In genomic region chr4:54624024-54624873, GRCm38 (mm10) we compare ENCODE assay signal across 16 mouse cellular contexts.
DNase-seq lines count a peak whose midpoint lies in the region; ATAC-seq and TF ChIP-seq lines count a peak whose summit lies in the region.
"Had no signal": no experiment of that assay in that cellular context is flagged by ENCODE, and none has a peak within 500 bp of the region (broad histone marks: within the 10 kb centered on the region; RNA-seq: fewer than 3 reads in every experiment).

No protein-coding gene starts in this region.

- no peak for TF ChIP-seq POLR2A in kidney, adult 2 months (IDR thresholded peaks at IDR 0.05; ENCODE audit: low read depth, low read length)

- no peaks in the 10 kb centered on the region for H3K27me3 ChIP-seq in neural tube, embryonic 11.5 days (ENCODE audit: control insufficient read depth, insufficient read depth, low read length)
- no peaks in the 10 kb centered on the region for H3K27me3 ChIP-seq in forebrain, embryonic 15.5 days
- no peaks in the 10 kb centered on the region for H3K27me3 ChIP-seq in midbrain, embryonic 14.5 days (ENCODE audit: control insufficient read depth, insufficient read depth, low read length)
- H3K27me3 ChIP-seq in kidney, adult 2 months (replicated peaks; ENCODE audit: control insufficient read depth, insufficient read depth, low read length) = no peaks in the 10 kb centered on the region
- H3K27me3 ChIP-seq: liver, embryonic 12.5 days; lung, embryonic 15.5 days; stomach, embryonic 15.5 days had no signal

- no peaks in the 10 kb centered on the region for H3K4me1 ChIP-seq in neural tube, embryonic 11.5 days (ENCODE audit: control insufficient read depth, insufficient read depth, low read length)
- H3K4me1 ChIP-seq in forebrain, embryonic 15.5 days = peaks cover 12% of the 10 kb centered on the region; the same call in 1 of the 2 replicates
- no peaks in the 10 kb centered on the region for H3K4me1 ChIP-seq in midbrain, embryonic 14.5 days (ENCODE audit: control insufficient read depth, insufficient read depth, low read length)
- H3K4me1 ChIP-seq in kidney, adult 2 months (ENCODE audit: control insufficient read depth, insufficient read depth, low read length) = no peaks in the 10 kb centered on the region
- H3K4me1 ChIP-seq: liver, embryonic 12.5 days; lung, embryonic 15.5 days; stomach, embryonic 15.5 days had no signal

- H3K36me3 ChIP-seq in neural tube, embryonic 11.5 days (ENCODE audit: control insufficient read depth, insufficient read depth, low read length) = no peaks in the 10 kb centered on the region
- no peaks in the 10 kb centered on the region for H3K36me3 ChIP-seq in forebrain, embryonic 15.5 days
- H3K36me3 ChIP-seq in midbrain, embryonic 14.5 days (ENCODE audit: control insufficient read depth, insufficient read depth, low read length) = no peaks in the 10 kb centered on the region
- no peaks in the 10 kb centered on the region for H3K36me3 ChIP-seq in kidney, adult 2 months (ENCODE audit: control insufficient read depth, insufficient read depth, low read length)
- H3K36me3 ChIP-seq: liver, embryonic 12.5 days; lung, embryonic 15.5 days; stomach, embryonic 15.5 days had no signal

- ATAC-seq in neural tube, embryonic 11.5 days (ENCODE audit: insufficient read depth, low FRiP score, low TSS enrichment) = peak; percentile 35; the same call in 1 of the 2 replicates
- peak; percentile 78 for ATAC-seq in forebrain, embryonic 15.5 days (replicated peaks)
- ATAC-seq in midbrain, embryonic 14.5 days (ENCODE audit: low FRiP score, low TSS enrichment) = no peak; the same call in 1 of the 2 replicates
- ATAC-seq: intestine, embryonic 16.5 days; liver, embryonic 12.5 days had no signal

- TF ChIP-seq CTCF in kidney, adult 2 months (conservative IDR thresholded peaks at IDR 0.05; ENCODE audit: insufficient read depth, insufficient read length, low read depth, low read length) = no peak

- H3K4me3 ChIP-seq in neural tube, embryonic 11.5 days (ENCODE audit: low read depth, low read length) = no peak overlapping the region
- no peak overlapping the region for H3K4me3 ChIP-seq in forebrain, embryonic 15.5 days
- H3K4me3 ChIP-seq in midbrain, embryonic 14.5 days (replicated peaks; ENCODE audit: low read depth, low read length) = no peak overlapping the region
- H3K4me3 ChIP-seq in kidney, adult 2 months (ENCODE audit: insufficient read depth, low read depth, low read length) = no peak overlapping the region
- H3K4me3 ChIP-seq: layer of hippocampus, adult 2 months; liver, embryonic 12.5 days; lung, embryonic 15.5 days; stomach, embryonic 15.5 days had no signal

- WGBS in neural tube, embryonic 11.5 days = 80% methylated on average over 20 of the region's 20 CpGs
- 24% methylated on average over 20 of the region's 20 CpGs for WGBS in forebrain, embryonic 15.5 days
- 54% methylated on average over 20 of the region's 20 CpGs for WGBS in midbrain, embryonic 14.5 days
- WGBS in kidney, adult 2 months = 93% methylated on average over 20 of the region's 20 CpGs

- H3K27ac ChIP-seq in neural tube, embryonic 11.5 days (ENCODE audit: low read depth, low read length) = no peak overlapping the region
- H3K27ac ChIP-seq in forebrain, embryonic 15.5 days (replicated peaks) = peak overlapping the region; percentile 7; the same call in 1 of the 2 replicates
- peak overlapping the region; percentile 53; the same call in 1 of the 2 replicates for H3K27ac ChIP-seq in midbrain, embryonic 14.5 days (replicated peaks; ENCODE audit: low read depth, low read length)
- no peak overlapping the region for H3K27ac ChIP-seq in kidney, adult 2 months (ENCODE audit: insufficient read depth, low read depth, low read length)
- H3K27ac ChIP-seq: kidney, postnatal 0 days; layer of hippocampus, adult 2 months; liver, embryonic 12.5 days; lung, embryonic 15.5 days; macrophage; stomach, embryonic 15.5 days had no signal

- no peak for DNase-seq in neural tube, embryonic 11.5 days (ENCODE audit: low spot score)
- no peak for DNase-seq in neural tube, embryonic 10.5 days (ENCODE audit: extremely low spot score, low spot score)
- DNase-seq in midbrain, embryonic 14.5 days = peak; percentile 58
- DNase-seq in urinary bladder, postnatal 25 days (ENCODE audit: low spot score) = no peak
- no peak for DNase-seq in adipocyte (ENCODE audit: low spot score)
- DNase-seq in kidney, adult 2 months = no peak
- DNase-seq: cerebellum, adult 9-10 months; gastrocnemius, postnatal 25 days had no signal

- no peaks in the 10 kb centered on the region for H3K9me3 ChIP-seq in neural tube, embryonic 11.5 days (ENCODE audit: control insufficient read depth, low read length)
- 0 out of 2 replicates have a peak, but pooled peaks cover 4% of the 10 kb centered on the region for H3K9me3 ChIP-seq in forebrain, embryonic 15.5 days
- H3K9me3 ChIP-seq in midbrain, embryonic 14.5 days (ENCODE audit: control insufficient read depth, low read length) = 0 out of 2 replicates have a peak, but pooled peaks cover 12% of the 10 kb centered on the region
- H3K9me3 ChIP-seq: liver, embryonic 12.5 days; lung, embryonic 15.5 days; stomach, embryonic 15.5 days had no signal

- H3K4me2 ChIP-seq in neural tube, embryonic 11.5 days (ENCODE audit: low read depth) = no peak overlapping the region
- H3K4me2 ChIP-seq in forebrain, embryonic 15.5 days (replicated peaks) = 0 out of 2 replicates have a peak overlapping the region, but pooled peaks have one; percentile 4
- H3K4me2 ChIP-seq in midbrain, embryonic 14.5 days (ENCODE audit: low read length) = no peak overlapping the region
- H3K4me2 ChIP-seq: liver, embryonic 12.5 days; lung, embryonic 15.5 days; stomach, embryonic 15.5 days had no signal

- H3K9ac ChIP-seq in neural tube, embryonic 11.5 days (ENCODE audit: low read length) = no peak overlapping the region
- no peak overlapping the region for H3K9ac ChIP-seq in forebrain, embryonic 15.5 days (replicated peaks)
- H3K9ac ChIP-seq in midbrain, embryonic 14.5 days (replicated peaks; ENCODE audit: low read length) = no peak overlapping the region
- H3K9ac ChIP-seq: liver, embryonic 12.5 days; lung, embryonic 15.5 days; stomach, embryonic 15.5 days had no signal

Comparison
In these comparisons a context has a peak if more than half of its experiments do, and no peak if none do; other contexts are left out.
1. H3K27ac ChIP-seq: peak in forebrain, embryonic 15.5 days (single experiment) and midbrain, embryonic 14.5 days (single experiment); none in neural tube, embryonic 11.5 days (single experiment) and kidney, adult 2 months (single experiment).